Mouse (Mus musculus) CH12.LX (cell line): ENCODE measurements around the gene Arhgap44. TPM values are rescaled to one million over a fixed set of nuclear protein-coding genes. Genes with fewer than 3 reads are reported as not detected.

ENCODE experiments used
- DNase-seq: peaks from one replicate; pipeline ENCODE4 v3.0.0-alpha.2; 2013; ENCODE audit errors: extremely low read depth
- H3K27ac ChIP-seq: 2 replicates; pipeline ENCODE4 v1.5.1; 2012; ENCODE audit warnings: low read depth, mild to moderate bottlenecking, control low read depth, moderate library complexity; ENCODE audit not compliant: insufficient read depth
- H3K27me3 ChIP-seq: replicated peaks from 2 replicates; pipeline ENCODE3; 2012; ENCODE audit warnings: inconsistent platforms
- H3K36me3 ChIP-seq, 2 experiments: replicated peaks in 1 of 2; 2 replicates each; pipeline versions ENCODE3 to v1.6.1; 2012; ENCODE audit warnings: inconsistent platforms in 1 of 2, low read length in 1 of 2, mild to moderate bottlenecking in 1 of 2, mixed read lengths in 1 of 2, moderate library complexity in 1 of 2; ENCODE audit not compliant: control insufficient read depth in 1 of 2, insufficient read depth in 1 of 2
- H3K4me1 ChIP-seq, 2 experiments: 2 replicates each; pipeline ENCODE4 v1.6.1; 2012; ENCODE audit warnings: inconsistent platforms in 1 of 2, moderate library complexity in 1 of 2; ENCODE audit not compliant: insufficient read depth in 2 of 2, control insufficient read depth in 1 of 2
- H3K4me2 ChIP-seq: 2 replicates; pipeline ENCODE4 v1.6.1; 2012; ENCODE audit warnings: low read depth, mild to moderate bottlenecking, control low read depth; ENCODE audit not compliant: poor library complexity, insufficient read depth, severe bottlenecking
- H3K4me3 ChIP-seq, 3 experiments: fragments of 150-350 bp in 1 of 3; sonication (generic) in 1 of 3; replicated peaks in 1 of 3; 2 replicates each; pipeline versions ENCODE3 to v1.5.1; 2011 to 2012; ENCODE audit warnings: low read depth in 2 of 3, low read length in 2 of 3, mild to moderate bottlenecking in 2 of 3, moderate library complexity in 2 of 3, control low read depth in 1 of 3, improper control_type of control experiment in 1 of 3, inconsistent platforms in 1 of 3, mixed read lengths in 1 of 3; ENCODE audit not compliant: poor library complexity in 1 of 3
- H3K79me2 ChIP-seq: replicated peaks from 2 replicates; pipeline ENCODE4 v1.6.1; 2012; ENCODE audit warnings: mild to moderate bottlenecking, moderate library complexity; ENCODE audit not compliant: control insufficient read depth, poor library complexity, insufficient read depth, severe bottlenecking; ENCODE audit errors: extremely low read depth
- H3K9ac ChIP-seq: 2 replicates; pipeline ENCODE4 v1.6.1; 2012; ENCODE audit warnings: low read depth, mild to moderate bottlenecking, control low read depth, moderate library complexity; ENCODE audit not compliant: insufficient read depth
- H3K9me3 ChIP-seq: replicated peaks from 2 replicates; pipeline ENCODE3; 2012; ENCODE audit warnings: low read length, inconsistent platforms, mixed read lengths
- CHD1 ChIP-seq: IDR thresholded peaks from 2 replicates; pipeline ENCODE4 v1.6.1; 2012; ENCODE audit warnings: low read depth, low read length, improper control_type of control experiment, inconsistent platforms
- CTCF ChIP-seq, 2 experiments: IDR thresholded peaks in 1 of 2; conservative IDR thresholded peaks in 1 of 2; 2 replicates each; pipeline ENCODE4 v1.5.1; 2011 to 2012; ENCODE audit warnings: low read depth in 2 of 2, low read length in 2 of 2, improper control_type of control experiment in 1 of 2, inconsistent platforms in 1 of 2, mild to moderate bottlenecking in 1 of 2, moderate library complexity in 1 of 2
- ELF1 ChIP-seq: IDR thresholded peaks from 2 replicates; pipeline ENCODE4 v1.6.1; 2014; ENCODE audit warnings: low read depth, mild to moderate bottlenecking, inconsistent platforms, low read length, improper control_type of control experiment
- KAT2A ChIP-seq: IDR thresholded peaks from 2 replicates; pipeline ENCODE4 v1.6.1; 2012; ENCODE audit warnings: low read length, improper control_type of control experiment, inconsistent platforms; ENCODE audit not compliant: insufficient replicate concordance
- MAX ChIP-seq: IDR thresholded peaks from 2 replicates; pipeline ENCODE4 v1.6.1; 2011; ENCODE audit warnings: low read length, improper control_type of control experiment
- MEF2A ChIP-seq: IDR thresholded peaks from 2 replicates; pipeline ENCODE4 v1.6.1; 2014; ENCODE audit warnings: low read depth, mild to moderate bottlenecking, inconsistent platforms, low read length, improper control_type of control experiment, borderline replicate concordance
- MXI1 ChIP-seq: IDR thresholded peaks from 2 replicates; pipeline ENCODE4 v1.6.1; 2011; ENCODE audit warnings: mild to moderate bottlenecking, low read depth, low read length, improper control_type of control experiment
- MYC ChIP-seq: IDR thresholded peaks from 2 replicates; pipeline ENCODE4 v1.6.1; 2011; ENCODE audit warnings: low read depth, mild to moderate bottlenecking, improper control_type of control experiment, low read length
- NELFE ChIP-seq: IDR thresholded peaks from 2 replicates; pipeline ENCODE4 v1.6.1; 2011; ENCODE audit warnings: low read depth, low read length, improper control_type of control experiment
- NRF1 ChIP-seq: IDR thresholded peaks from 2 replicates; pipeline ENCODE4 v1.6.1; 2014; ENCODE audit warnings: low read depth, mild to moderate bottlenecking, inconsistent platforms, low read length, improper control_type of control experiment, moderate library complexity
- RAD21 ChIP-seq: IDR thresholded peaks from 2 replicates; pipeline ENCODE4 v1.6.1; 2011; ENCODE audit warnings: low read depth, mild to moderate bottlenecking, low read length, improper control_type of control experiment, moderate library complexity
- RCOR1 ChIP-seq: conservative IDR thresholded peaks from 2 replicates; pipeline ENCODE4 v1.6.1; 2012; ENCODE audit warnings: low read depth, mild to moderate bottlenecking, inconsistent platforms, low read length, improper control_type of control experiment
- SMC3 ChIP-seq: IDR thresholded peaks from 2 replicates; pipeline ENCODE4 v1.6.1; 2011; ENCODE audit warnings: low read depth, low read length, improper control_type of control experiment
- TCF12 ChIP-seq: IDR thresholded peaks from 2 replicates; pipeline ENCODE4 v1.6.1; 2014; ENCODE audit warnings: low read depth, mild to moderate bottlenecking, inconsistent platforms, low read length, improper control_type of control experiment
- USF1 ChIP-seq: IDR thresholded peaks from 2 replicates; pipeline ENCODE4 v1.6.1; 2014; ENCODE audit warnings: low read depth, mild to moderate bottlenecking, inconsistent platforms, low read length, improper control_type of control experiment
- dilution Hi-C: fragments of 300-500 bp; cut with MboI; formaldehyde crosslinking; loops from 2 replicates; pipeline ENCODE4 v1.14.3; 2020; ENCODE audit warnings: low sequenced_read_pairs; ENCODE audit not compliant: extremely low pct_unique_long_range_greater_than_20kb, extremely low pct_ligation_motif_present
- in situ Hi-C: fragments of 300-500 bp; cut with MboI; formaldehyde crosslinking; loops from 3 replicates; pipeline ENCODE4 v1.14.3; 2019; ENCODE audit warnings: low sequenced_read_pairs, low pct_ligation_motif_present, low pct_unique_long_range_greater_than_20kb, mixed read lengths
- polyA plus RNA-seq: library from polyadenylated mRNA; unstranded; fragments of >175 nt; gene quantifications from 2 replicates; pipeline ENCODE4 v1.2.1, GENCODE M21; 2012; ENCODE audit warnings: low read depth; ENCODE audit not compliant: insufficient read length
- total RNA-seq, 2 experiments: library from RNA; depleted of rRNA; stranded (reverse); fragments of 300-350 nt in 1 of 2; fragments of >200 nt in 1 of 2; gene quantifications; 2 replicates each; pipeline ENCODE4 v1.2.3; 2012 to 2014

Arhgap44 gene
- total and polyA plus RNA-seq, 3 experiments, result 0.07 TPM; not detected in 2

GRCm38 (mm10) chr11:64971471-64971988 is 191.2 kb downstream of the Arhgap44 start:
- dilution Hi-C loops (no loop called here), in situ Hi-C loops (no loop called here)
- Histone ChIP-seq H3K4me3 (no peak overlapping the region), H3K9me3 (no peaks in the 10 kb centered on the region), H3K4me2 (no peak overlapping the region), H3K27ac (no peak overlapping the region), H3K4me1 (no peaks in the 10 kb centered on the region), H3K79me2 (no peaks in the 10 kb centered on the region), H3K36me3 (no peaks in the 10 kb centered on the region), H3K9ac (no peak overlapping the region), H3K27me3 (peaks cover 42% of the 10 kb centered on the region)
- TF ChIP-seq CHD1 (no peak), MXI1 (no peak)
- DNase-seq, result no peak

- Histone ChIP-seq H3K9ac (no peak overlapping the region), H3K79me2 (no peaks in the 10 kb centered on the region), H3K27ac (no peak overlapping the region), H3K36me3 (no peaks in the 10 kb centered on the region), H3K4me1 (no peaks in the 10 kb centered on the region), H3K4me3 (no peak overlapping the region), H3K9me3 (no peaks in the 10 kb centered on the region), H3K4me2 (no peak overlapping the region), H3K27me3 (peaks cover 36% of the 10 kb centered on the region)
- in situ Hi-C loops (no loop called here), dilution Hi-C loops (no loop called here)
- no peak for DNase-seq
- no peak for TF ChIP-seq RCOR1
- TF ChIP-seq MYC, result no peak
- no peak for TF ChIP-seq MEF2A
- TF ChIP-seq NRF1, result no peak
- TF ChIP-seq NELFE, result no peak
- TF ChIP-seq USF1, result no peak
- TF ChIP-seq ELF1, result no peak
- TF ChIP-seq TCF12, result no peak
- no peak for TF ChIP-seq SMC3
- no peak for TF ChIP-seq KAT2A
- TF ChIP-seq MAX, result no peak
Measured at GRCm38 (mm10) chr11:64968939-64969342, 193.8 kb downstream of the Arhgap44 start.

- H3K36me3 ChIP-seq, result no peaks in the 10 kb centered on the region
- in situ Hi-C loops, result no loop called here
Measured at GRCm38 (mm10) chr11:64968507-64968906, 194.3 kb downstream of the Arhgap44 start.

More at GRCm38 (mm10) chr11:64968507-64968906, 194.3 kb downstream of the Arhgap44 start:
- Histone ChIP-seq H3K4me2 (no peak overlapping the region), H3K4me1 (no peaks in the 10 kb centered on the region), H3K4me3 (no peak overlapping the region), H3K79me2 (no peaks in the 10 kb centered on the region), H3K9ac (no peak overlapping the region), H3K27ac (no peak overlapping the region), H3K9me3 (no peaks in the 10 kb centered on the region), H3K27me3 (peaks cover 34% of the 10 kb centered on the region)
- peak; percentile 62 for DNase-seq
- peak; percentile 79 to 93 for TF ChIP-seq CTCF (conservative IDR thresholded peaks at IDR 0.05 in 1 of 2, IDR thresholded peaks at IDR 0.05 in 1 of 2; ENCODE audit: low read depth in 2 of 2, low read length in 2 of 2)
- peak; percentile 97 for TF ChIP-seq RAD21
- peak; percentile 75 for TF ChIP-seq SMC3
- no peak for TF ChIP-seq ELF1
- TF ChIP-seq TCF12, result no peak
- TF ChIP-seq NELFE, result 0 out of 2 replicates have a peak, but pooled peaks have one; percentile 20
- dilution Hi-C loops, result no loop called here
